Mouse (Mus musculus): Measurements from ENCODE around the gene Zfp131.

- TF ChIP-seq ZNF384 (IDR thresholded peaks at IDR 0.05; ENCODE audit: low read depth, low read length) (no peak), ZC3H11A (IDR thresholded peaks at IDR 0.05; ENCODE audit: borderline replicate concordance, low read depth, low read length) (no peak), MAFK (IDR thresholded peaks at IDR 0.05; ENCODE audit: insufficient read depth, low read depth, low read length) (no peak)
These were observed 24.2 kb downstream of the Zfp131 start for GRCm38 (mm10) chr13:119766480-119766879.
